Mouse (Mus musculus) embryonic facial prominence, embryonic 10.5 days (tissue): ENCODE measurements around the gene Edem3. TPM values are rescaled to one million over a fixed set of nuclear protein-coding genes. Genes with fewer than 3 reads are reported as not detected.

Experiments used
- DNase-seq: peaks from one replicate; pipeline ENCODE4 v3.0.0-alpha.2; 2017; ENCODE audit warnings: low spot score
- H3K27ac ChIP-seq: fragments of 300-500 bp; sonication (generic); replicated peaks from 2 replicates; pipeline ENCODE4 v1.5.1; 2016; ENCODE audit warnings: mild to moderate bottlenecking
- H3K27me3 ChIP-seq: fragments of 300-500 bp; sonication (generic); replicated peaks from 2 replicates; pipeline ENCODE4 v1.6.1; 2016; ENCODE audit warnings: low read depth, mild to moderate bottlenecking; ENCODE audit not compliant: poor library complexity, severe bottlenecking
- H3K36me3 ChIP-seq: fragments of 300-500 bp; sonication (generic); replicated peaks from 2 replicates; pipeline ENCODE4 v1.6.1; 2016; ENCODE audit warnings: mild to moderate bottlenecking, moderate library complexity
- H3K4me1 ChIP-seq: fragments of 300-500 bp; sonication (generic); 2 replicates; pipeline ENCODE4 v1.6.1; 2016
- H3K4me3 ChIP-seq: fragments of 300-500 bp; sonication (generic); 2 replicates; pipeline ENCODE4 v1.5.1; 2016; ENCODE audit warnings: mild to moderate bottlenecking, moderate library complexity
- H3K9me3 ChIP-seq: fragments of 300-500 bp; sonication (generic); 2 replicates; pipeline ENCODE4 v1.6.1; 2016; ENCODE audit warnings: mild to moderate bottlenecking
- WGBS: fragments of 180-500 bp; shearing (Covaris S2); methylation state at CpG from one replicate; pipeline ENCODE4 v1.1.7; 2016; 5-methylcytosine and 5-hydroxymethylcytosine counted together
- polyA plus RNA-seq: library from polyadenylated mRNA; unstranded; fragments of >200 nt; fragmentation: Nextera tagmentation; extraction: Ambion mirVana; gene quantifications from 2 replicates; pipeline ENCODE4 v1.2.1, GENCODE M21; 2016

The Edem3 gene
- polyA plus RNA-seq, 1 experiment from 2014 or later, result 19.1 TPM

- WGBS, result 8% methylated on average over 36 of the region's 36 CpGs
- DNase-seq, result no peak
Observed at GRCm38 (mm10) chr1:151755660-151756424, 671 bp downstream of the Edem3 start.

GRCm38 (mm10) chr1:151756425-151756728 lies 1.2 kb downstream of the Edem3 start:
- Histone ChIP-seq H3K36me3 (peaks cover 7% of the 10 kb centered on the region), H3K4me1 (peaks cover 30% of the 10 kb centered on the region), H3K9me3 (no peaks in the 10 kb centered on the region), H3K4me3 (peak overlapping the region; percentile 97), H3K27me3 (no peaks in the 10 kb centered on the region), H3K27ac (no peak overlapping the region)
- WGBS, result 48% methylated on average over 1 of the region's 1 CpGs
- DNase-seq, result no peak

More at GRCm38 (mm10) chr1:151755660-151756424, 671 bp downstream of the Edem3 start:
- Histone ChIP-seq H3K4me3 (peak overlapping the region; percentile 97), H3K27me3 (no peaks in the 10 kb centered on the region), H3K36me3 (0 out of 2 replicates have a peak, but pooled peaks cover 2% of the 10 kb centered on the region), H3K9me3 (no peaks in the 10 kb centered on the region), H3K27ac (peak overlapping the region; percentile 85), H3K4me1 (peaks cover 30% of the 10 kb centered on the region)

GRCm38 (mm10) chr1:151758301-151758700 lies 3.1 kb downstream of the Edem3 start:
- DNase-seq, result no peak
- 88% methylated on average over 6 of the region's 6 CpGs for WGBS
- H3K4me1 ChIP-seq, result peaks cover 36% of the 10 kb centered on the region

GRCm38 (mm10) chr1:151758991-151759390 lies 3.8 kb downstream of the Edem3 start:
- H3K4me1 ChIP-seq, result peaks cover 41% of the 10 kb centered on the region
- no peaks in the 10 kb centered on the region for H3K27me3 ChIP-seq
- no peak overlapping the region for H3K4me3 ChIP-seq
- DNase-seq, result no peak
- peaks cover 17% of the 10 kb centered on the region for H3K36me3 ChIP-seq
- WGBS, result 60% methylated on average over 2 of the region's 2 CpGs
- H3K9me3 ChIP-seq, result no peaks in the 10 kb centered on the region
- no peak overlapping the region for H3K27ac ChIP-seq

More at GRCm38 (mm10) chr1:151758301-151758700, 3.1 kb downstream of the Edem3 start:
- no peaks in the 10 kb centered on the region for H3K9me3 ChIP-seq
- H3K4me3 ChIP-seq, result no peak overlapping the region
- no peaks in the 10 kb centered on the region for H3K27me3 ChIP-seq
- H3K27ac ChIP-seq, result no peak overlapping the region
- H3K36me3 ChIP-seq, result peaks cover 17% of the 10 kb centered on the region

- Histone ChIP-seq H3K4me1 (peaks cover 16% of the 10 kb centered on the region), H3K9me3 (no peaks in the 10 kb centered on the region), H3K27me3 (no peaks in the 10 kb centered on the region), H3K4me3 (no peak overlapping the region), H3K27ac (no peak overlapping the region; the same call in 1 of the 2 replicates), H3K36me3 (peaks cover 20% of the 10 kb centered on the region)
- no peak for DNase-seq
- WGBS, result 69% methylated on average over 3 of the region's 3 CpGs
Observed at GRCm38 (mm10) chr1:151764236-151764635, 9.1 kb downstream of the Edem3 start.

GRCm38 (mm10) chr1:151766166-151766565 lies 11.0 kb downstream of the Edem3 start:
- H3K4me3 ChIP-seq, result no peak overlapping the region
- no peak for DNase-seq
- H3K36me3 ChIP-seq, result peaks cover 24% of the 10 kb centered on the region
- no peaks in the 10 kb centered on the region for H3K9me3 ChIP-seq
- no peaks in the 10 kb centered on the region for H3K27me3 ChIP-seq
- peaks cover 19% of the 10 kb centered on the region for H3K4me1 ChIP-seq
- WGBS, result 84% methylated on average over 2 of the region's 2 CpGs
- H3K27ac ChIP-seq, result no peak overlapping the region

GRCm38 (mm10) chr1:151766976-151767654 lies 11.9 kb downstream of the Edem3 start:
- WGBS, result 80% methylated on average over 3 of the region's 3 CpGs
- Histone ChIP-seq H3K27me3 (no peaks in the 10 kb centered on the region), H3K27ac (no peak overlapping the region), H3K4me3 (no peak overlapping the region), H3K4me1 (peaks cover 19% of the 10 kb centered on the region), H3K9me3 (no peaks in the 10 kb centered on the region), H3K36me3 (peaks cover 25% of the 10 kb centered on the region)
- no peak for DNase-seq

GRCm38 (mm10) chr1:151769200-151769913 lies 14.2 kb downstream of the Edem3 start:
- WGBS, result 80% methylated on average over 3 of the region's 3 CpGs

GRCm38 (mm10) chr1:151777616-151778015 lies 22.4 kb downstream of the Edem3 start:
- WGBS, result 94% methylated on average over 2 of the region's 2 CpGs
- no peak for DNase-seq
- no peak overlapping the region for H3K27ac ChIP-seq
- no peaks in the 10 kb centered on the region for H3K27me3 ChIP-seq
- no peaks in the 10 kb centered on the region for H3K4me1 ChIP-seq
- H3K4me3 ChIP-seq, result no peak overlapping the region
- H3K9me3 ChIP-seq, result no peaks in the 10 kb centered on the region
- H3K36me3 ChIP-seq, result peaks cover 71% of the 10 kb centered on the region

More at GRCm38 (mm10) chr1:151769200-151769913, 14.2 kb downstream of the Edem3 start:
- Histone ChIP-seq H3K36me3 (peaks cover 29% of the 10 kb centered on the region), H3K9me3 (no peaks in the 10 kb centered on the region), H3K27ac (no peak overlapping the region), H3K4me1 (peaks cover 3% of the 10 kb centered on the region), H3K27me3 (no peaks in the 10 kb centered on the region), H3K4me3 (no peak overlapping the region)
- no peak for DNase-seq

GRCm38 (mm10) chr1:151778592-151778991 lies 23.4 kb downstream of the Edem3 start:
- WGBS, result 64% methylated on average over 1 of the region's 1 CpGs
- H3K27me3 ChIP-seq, result no peaks in the 10 kb centered on the region

GRCm38 (mm10) chr1:151779306-151779705 lies 24.1 kb downstream of the Edem3 start:
- DNase-seq, result no peak
- no peak overlapping the region for H3K27ac ChIP-seq
- no peaks in the 10 kb centered on the region for H3K4me1 ChIP-seq
- H3K27me3 ChIP-seq, result no peaks in the 10 kb centered on the region
- H3K36me3 ChIP-seq, result peaks cover 67% of the 10 kb centered on the region
- 92% methylated on average over 2 of the region's 2 CpGs for WGBS
- no peaks in the 10 kb centered on the region for H3K9me3 ChIP-seq
- H3K4me3 ChIP-seq, result no peak overlapping the region

More at GRCm38 (mm10) chr1:151778592-151778991, 23.4 kb downstream of the Edem3 start:
- no peaks in the 10 kb centered on the region for H3K9me3 ChIP-seq
- no peak overlapping the region for H3K4me3 ChIP-seq
- peaks cover 69% of the 10 kb centered on the region for H3K36me3 ChIP-seq
- no peak for DNase-seq
- H3K27ac ChIP-seq, result no peak overlapping the region
- H3K4me1 ChIP-seq, result no peaks in the 10 kb centered on the region

GRCm38 (mm10) chr1:151781447-151781846 lies 26.3 kb downstream of the Edem3 start:
- 84% methylated on average over 7 of the region's 7 CpGs for WGBS
- Histone ChIP-seq H3K27me3 (no peaks in the 10 kb centered on the region), H3K36me3 (peaks cover 71% of the 10 kb centered on the region), H3K4me1 (no peaks in the 10 kb centered on the region), H3K27ac (no peak overlapping the region), H3K4me3 (no peak overlapping the region), H3K9me3 (no peaks in the 10 kb centered on the region)
- no peak for DNase-seq
